Mouse (Mus musculus) MEL-GATA-1-ER (cell line): ENCODE results near the gene Tmem92.
A peak's percentile ranks its signal among the peaks of the same experiment; 100 is the strongest.
"Not testable (repeated sequence)": the region's sequence is repeated elsewhere in the genome, so short reads cannot be mapped to it uniquely, and the experiment has no call there.

Experiments
- DNase-seq: peaks from one replicate; pipeline ENCODE4 v3.0.0-alpha.2; 2012; ENCODE audit warnings: low read depth; ENCODE audit errors: extremely low read depth

Gene Tmem92

DNA sequence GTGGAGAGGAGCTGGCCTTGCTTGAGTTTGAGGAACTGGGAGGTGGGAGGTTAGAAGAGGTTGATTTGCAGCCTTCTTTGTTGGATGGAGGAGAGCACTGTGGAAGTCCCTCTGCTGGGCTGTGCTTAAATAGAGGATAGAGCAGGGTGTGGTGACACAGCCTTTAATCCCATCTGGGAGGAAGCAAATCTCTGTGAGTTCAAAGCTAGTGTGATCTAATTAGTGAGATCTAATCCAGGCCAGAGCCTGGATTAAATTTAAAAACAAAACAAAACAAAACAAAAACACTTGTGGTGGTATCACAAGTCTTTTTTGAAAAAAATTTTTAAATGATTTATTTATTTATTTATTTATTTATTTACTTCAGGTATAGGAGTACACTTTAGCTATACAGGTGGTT, at the start of gene Tmem92:
TSS of gene Tmem92 (minus strand) at position 101 of the 400 bp plus-strand sequence.
- DNase-seq: no peak

DNA sequence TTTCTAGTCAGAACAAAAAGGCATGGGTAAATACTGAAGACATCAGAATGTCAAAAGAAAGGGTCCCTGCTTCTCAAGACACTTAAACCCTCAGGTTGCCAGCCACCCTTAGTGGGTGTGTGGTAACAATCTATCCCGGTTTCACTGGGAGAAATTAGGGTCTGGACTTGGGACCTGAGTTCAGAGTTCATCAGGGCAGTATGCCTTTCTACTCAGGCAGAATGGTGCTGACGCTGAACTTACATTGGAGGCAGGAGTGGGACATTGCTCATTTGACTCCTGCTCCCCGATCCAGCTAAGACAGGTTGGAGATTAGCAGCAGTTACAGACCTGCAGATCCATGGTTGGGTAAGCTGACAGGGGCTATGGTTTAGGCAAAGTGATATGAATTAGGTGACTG, 46.5 kb upstream of the Tmem92 start:
- DNase-seq: no peak

DNA sequence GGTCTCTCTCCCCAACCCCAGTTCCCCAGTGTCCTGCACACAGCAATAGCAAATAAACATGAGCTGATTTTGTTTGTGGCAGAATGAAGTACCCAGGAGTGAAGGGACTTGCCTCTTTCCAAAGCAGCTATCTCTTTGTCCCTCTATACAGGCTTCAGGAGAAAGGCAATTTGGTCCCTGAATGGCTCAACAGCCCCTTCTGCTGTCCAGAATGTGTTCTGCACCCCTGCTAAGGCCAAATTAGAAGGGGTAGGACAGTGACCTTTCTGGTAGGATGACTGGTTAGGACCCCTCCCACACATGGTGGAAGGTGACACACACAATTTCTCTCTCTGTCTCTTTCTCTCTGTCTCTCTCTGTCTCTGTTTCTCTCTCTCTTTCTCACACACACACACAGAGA, 36.9 kb upstream of the Tmem92 start:
- DNase-seq: not testable (repeated sequence)

DNA sequence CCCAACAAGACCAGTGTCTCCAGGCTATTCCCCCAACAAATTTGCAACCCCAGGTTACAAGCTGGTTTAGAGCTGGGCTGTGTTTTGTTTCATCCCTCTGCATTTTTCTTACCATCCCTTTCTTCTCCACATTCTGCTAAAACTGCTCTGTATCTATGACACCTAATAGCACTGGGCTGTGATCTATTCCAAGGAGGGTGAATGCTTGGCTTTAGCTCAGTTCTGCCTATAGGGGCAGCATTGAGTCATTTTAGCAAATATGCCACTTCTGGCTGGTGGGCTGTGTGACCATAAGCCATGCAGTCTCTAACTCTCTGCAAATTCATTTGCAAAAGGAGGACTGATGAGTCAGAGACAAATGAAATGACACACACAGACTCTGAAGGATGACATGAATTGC, 36.4 kb upstream of the Tmem92 start:
- not testable (repeated sequence) for DNase-seq

DNA sequence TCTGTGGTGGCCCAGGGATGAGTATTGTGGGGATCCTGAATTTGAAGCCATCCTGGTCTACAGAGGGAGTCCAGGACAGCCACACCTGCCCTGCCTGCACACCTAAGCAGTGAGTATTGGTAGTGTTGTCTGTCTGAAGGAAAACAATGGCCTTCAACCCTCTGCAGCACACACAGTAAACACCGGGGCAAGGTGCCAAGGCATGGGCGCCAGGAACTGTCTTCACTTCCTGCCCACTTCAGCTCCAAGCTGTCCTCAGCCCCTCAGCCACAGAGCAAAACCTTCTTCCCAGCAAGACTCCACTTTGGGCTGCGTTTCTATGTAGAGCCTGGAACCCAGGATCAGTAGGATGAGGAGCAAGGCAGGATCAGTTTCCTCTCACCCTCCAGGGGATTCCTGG, 29.0 kb upstream of the Tmem92 start:
- DNase-seq: not testable (repeated sequence)

DNA sequence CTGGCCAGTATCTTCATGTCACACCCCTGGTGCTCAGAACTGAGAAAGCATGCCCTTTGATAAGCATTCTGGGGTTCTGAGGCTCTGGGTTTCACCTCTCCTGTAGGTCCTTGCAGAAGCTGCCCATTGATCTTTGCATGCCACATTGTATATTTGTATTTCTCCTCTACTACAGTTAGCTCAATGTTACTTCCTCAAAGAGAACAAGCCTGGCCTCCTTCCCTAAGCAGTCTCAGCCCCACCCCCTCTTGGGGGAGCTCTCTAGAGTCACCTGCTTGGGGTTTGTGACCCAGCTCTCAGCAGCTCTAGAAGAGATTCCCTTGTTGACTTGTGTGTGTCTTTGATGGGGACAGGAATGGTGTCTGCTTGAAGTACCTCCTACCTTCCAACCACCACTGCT, 9.2 kb upstream of the Tmem92 start:
- no peak for DNase-seq

DNA sequence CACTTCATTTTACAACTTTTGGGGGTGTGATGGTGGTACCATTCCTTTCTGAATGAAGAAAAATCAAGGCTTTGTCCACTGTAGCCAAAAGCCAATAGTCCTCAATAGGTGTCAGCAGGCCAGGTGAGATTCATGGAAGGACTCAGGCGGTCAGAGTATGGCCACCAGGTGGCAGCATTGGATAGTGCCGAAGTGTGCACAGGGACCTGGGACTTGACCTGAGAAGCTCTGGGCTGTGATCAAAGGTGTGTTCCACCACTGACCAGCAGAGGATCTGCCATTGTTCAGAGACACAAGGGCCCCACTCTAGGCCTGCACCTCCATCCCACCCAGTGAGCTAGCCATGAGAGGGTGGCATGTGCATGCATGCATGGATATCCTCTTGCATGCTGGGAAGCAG, 2.7 kb upstream of the Tmem92 start:
- no peak for DNase-seq

DNA sequence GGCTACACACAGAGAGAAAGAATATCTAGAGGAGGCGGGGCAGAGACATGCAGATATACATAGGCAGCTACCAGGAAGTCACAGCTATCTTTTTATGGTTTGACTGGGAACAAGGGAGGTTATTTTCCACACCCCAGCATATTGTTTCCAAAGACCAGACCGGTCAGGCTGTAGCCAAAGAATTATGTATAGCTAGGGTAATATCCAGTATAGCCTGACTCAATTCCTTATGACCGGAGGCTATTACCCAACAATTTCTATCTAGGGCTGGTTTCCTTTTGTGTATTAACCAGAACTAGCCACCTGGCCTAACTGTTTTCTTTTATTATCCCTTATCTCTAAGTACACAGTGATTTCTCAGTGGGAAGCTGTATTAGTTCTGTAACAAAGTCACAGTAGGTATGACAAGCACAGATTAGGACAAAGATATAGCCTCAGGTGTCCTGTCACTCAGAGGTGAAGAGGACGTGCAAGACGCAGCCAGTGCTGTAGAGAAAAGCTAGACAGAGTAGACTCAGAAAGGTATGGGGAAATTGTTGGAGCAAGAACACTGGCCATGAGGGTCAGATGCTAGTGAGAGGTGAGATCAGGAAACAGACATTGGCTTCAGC, 7.5 kb downstream of the Tmem92 start:
- no peak for DNase-seq

DNA sequence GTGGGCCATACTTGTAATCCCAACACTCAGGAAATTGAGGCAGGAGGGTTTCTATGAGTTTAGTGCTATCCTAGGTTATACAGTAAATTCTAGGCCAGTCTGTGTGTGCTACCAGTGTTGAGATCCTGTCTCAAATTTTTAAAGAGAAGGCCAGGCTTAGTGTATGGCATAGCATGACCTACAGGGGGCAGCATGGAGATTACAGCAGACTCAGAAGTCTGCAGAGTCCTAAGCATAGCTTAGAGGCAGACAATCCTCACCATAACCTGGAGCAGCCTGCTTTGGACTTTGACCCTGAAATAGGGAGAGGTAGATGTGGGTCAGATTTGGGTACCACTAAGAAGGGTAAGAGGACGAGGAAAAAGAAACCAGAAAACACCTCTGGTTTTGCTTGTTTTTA, 8.7 kb downstream of the Tmem92 start:
- DNase-seq: no peak

DNA sequence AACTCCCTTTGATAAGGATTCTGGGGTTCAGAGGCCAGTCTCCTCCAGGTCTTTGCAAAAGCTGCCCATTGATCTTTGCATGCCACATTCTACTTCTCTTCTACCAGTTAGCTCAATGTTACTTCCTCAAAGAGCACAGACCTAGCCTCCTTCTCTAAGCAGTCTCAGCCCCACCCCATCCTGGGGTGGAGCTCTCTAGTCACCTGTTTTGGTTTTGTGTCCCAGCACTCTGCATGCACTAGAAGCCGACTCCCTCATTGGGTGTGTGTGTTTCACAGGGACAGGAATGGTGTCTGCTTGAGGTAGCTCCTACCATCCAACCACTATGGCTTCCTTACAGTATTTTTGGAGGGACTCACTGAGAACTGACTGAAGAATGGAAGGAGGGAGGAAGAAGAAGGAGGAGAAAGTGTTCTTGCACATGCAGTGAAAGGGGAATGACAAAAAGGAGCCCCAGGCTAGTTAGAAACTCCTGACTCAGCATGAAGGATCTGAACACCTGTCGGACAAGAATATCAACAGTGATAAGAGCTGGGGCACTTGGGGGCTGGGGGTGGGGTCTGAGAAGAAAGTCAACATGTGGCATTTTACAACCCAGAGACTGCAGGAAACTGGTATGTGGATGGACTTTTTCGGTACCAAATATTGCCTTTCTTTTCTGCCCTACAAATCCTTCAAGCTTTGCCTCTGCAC, 10.0 kb downstream of the Tmem92 start:
- no peak for DNase-seq

DNA sequence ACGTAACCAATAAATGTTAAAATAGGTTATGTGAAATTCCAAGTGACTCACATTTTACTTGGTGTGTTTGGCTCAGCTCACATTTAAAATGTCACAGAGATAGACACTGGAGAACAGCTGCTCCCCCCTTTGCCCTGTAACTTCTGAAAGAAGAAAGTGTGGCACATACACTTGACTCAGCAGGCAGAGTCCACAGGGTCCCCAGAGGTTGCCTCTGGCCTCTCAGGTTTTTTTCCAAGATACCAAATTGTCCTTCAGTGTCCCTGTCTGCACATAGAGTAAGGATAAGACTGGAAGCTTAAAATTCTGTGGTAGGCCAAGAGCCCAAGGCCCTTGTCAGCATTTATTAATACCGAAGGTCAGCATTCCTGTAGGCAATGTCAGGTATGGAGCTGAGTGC, 15.3 kb downstream of the Tmem92 start:
- DNase-seq: no peak

DNA sequence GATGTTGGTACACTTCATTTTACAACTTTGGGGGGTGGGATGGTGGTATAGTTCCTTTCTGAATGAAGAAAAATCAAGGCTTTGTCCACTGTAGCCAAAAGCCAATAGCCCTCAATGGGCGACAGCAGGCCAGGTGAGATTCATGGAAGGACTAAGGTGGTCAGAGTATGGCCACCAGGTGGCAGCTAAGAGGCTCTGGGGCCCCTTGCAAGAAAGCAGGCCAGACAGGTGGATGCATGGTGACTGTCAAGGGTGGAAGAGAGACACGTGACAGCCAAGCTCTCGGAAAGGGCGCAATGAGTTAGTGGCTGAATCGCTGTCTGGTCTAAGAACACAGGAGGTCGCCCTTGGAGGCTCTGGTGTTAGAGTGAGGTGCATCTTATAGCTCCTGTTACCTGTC, 19.7 kb downstream of the Tmem92 start:
- no peak for DNase-seq

DNA sequence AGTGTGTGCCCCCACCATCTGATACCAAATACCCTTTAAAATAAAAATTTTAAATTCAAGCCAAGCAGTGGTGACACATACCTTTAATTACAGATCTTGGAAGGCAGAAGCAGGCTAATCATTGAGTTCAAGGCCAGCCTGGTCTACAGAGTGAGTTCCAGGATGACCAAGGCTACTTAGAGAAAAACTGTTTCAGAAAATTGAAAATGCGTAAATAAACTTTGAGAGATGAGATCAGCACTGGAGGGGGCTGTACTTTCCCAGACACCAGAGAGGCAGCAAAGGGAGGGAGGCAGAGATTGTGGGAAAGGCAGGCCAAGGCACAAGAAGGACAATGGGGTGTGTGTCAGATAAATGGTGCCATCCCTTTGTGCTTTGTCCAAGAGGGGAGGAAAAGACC, 20.2 kb downstream of the Tmem92 start:
- DNase-seq: no peak

DNA sequence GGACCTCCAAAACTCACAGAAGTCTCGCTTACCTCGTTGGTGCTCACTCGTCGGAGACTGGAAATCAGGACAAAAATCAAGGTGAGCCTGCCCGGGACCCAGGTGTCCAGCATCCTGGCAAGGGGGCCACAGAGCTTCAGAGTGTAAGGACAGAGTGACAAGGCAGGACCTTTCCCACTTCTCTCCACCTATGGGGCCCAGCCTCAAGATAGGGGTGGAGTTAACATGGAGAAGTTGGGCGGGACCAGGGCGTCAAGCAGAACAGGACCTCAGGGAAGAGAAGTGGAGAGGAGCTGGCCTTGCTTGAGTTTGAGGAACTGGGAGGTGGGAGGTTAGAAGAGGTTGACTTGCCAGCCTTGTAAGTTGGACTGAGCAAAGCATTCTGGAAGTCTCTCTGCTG, 21.7 kb downstream of the Tmem92 start:
- DNase-seq: no peak

DNA sequence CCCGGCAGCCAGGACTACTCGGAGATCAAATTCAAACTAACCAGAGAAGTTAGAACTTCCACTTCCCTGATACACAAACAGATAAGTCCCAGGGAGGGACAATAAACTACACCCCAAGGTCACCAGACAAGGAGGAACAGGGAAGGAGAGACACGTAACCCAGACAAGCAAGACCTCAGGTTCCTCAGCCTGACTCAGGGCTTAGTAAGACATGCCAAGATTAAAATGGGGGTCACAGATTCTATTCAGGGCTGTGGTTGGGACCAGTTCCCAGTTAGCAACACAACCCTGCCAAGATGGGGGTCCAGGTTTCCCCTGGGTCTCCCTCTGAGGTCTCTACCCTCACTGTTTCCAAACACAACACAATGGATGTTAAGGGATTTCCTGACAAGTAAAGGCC, 22.1 kb downstream of the Tmem92 start:
- DNase-seq: no peak

DNA sequence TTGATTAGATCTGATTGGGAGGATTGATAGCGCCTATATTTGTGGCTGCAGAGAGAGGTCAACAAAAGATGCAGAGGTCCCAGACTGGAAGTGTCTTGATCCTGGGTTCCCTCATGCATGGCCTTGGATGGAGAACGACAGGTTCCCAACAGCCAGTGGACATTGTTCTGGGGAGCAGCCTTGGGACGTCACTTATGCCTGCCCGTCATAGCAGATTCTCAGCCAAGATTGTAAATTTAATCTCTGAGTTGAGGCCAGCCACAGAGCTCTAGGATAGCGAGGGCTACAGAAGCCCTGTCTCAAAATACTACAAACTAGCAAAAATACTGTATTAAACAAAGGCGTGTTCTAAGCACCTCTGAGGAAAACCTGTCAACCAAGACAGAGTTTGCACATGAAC, 22.6 kb downstream of the Tmem92 start:
- DNase-seq: no peak

DNA sequence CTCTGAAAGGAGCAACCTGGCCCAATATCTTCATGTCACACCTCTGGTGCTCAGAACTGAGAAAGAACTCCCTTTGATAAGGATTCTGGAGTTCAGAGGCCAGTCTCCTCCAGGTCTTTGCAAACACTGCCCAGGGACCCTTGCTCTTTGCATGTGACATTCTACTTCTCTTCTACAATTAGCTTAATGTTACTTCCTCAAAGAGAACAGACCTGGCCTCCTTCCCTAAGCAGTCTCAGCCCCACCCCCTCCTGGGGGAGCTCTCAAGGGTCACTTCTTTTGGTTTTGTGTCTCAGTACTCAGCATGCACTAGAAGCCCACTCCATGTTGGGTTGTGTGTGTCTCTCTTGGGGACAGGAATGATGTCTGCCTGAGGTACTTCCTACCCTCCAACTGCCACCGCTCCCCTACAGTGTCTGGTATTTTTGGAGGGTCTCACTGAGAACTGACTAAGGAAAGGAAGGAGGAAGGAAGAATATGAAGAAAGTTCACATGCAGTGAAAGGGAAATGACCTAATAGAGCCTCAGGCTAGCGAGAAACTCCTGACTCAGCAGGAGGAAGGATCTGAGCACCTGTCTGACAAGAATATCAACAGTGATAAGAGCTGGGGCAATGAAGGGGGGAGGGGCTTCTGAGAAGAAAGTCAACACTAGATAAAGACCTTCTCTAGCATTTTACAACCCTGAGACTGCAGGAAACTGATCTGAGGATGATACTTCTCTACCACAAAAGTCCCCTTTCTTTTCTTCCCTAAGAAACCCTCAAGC, 29.4 kb downstream of the Tmem92 start:
- DNase-seq: no peak

DNA sequence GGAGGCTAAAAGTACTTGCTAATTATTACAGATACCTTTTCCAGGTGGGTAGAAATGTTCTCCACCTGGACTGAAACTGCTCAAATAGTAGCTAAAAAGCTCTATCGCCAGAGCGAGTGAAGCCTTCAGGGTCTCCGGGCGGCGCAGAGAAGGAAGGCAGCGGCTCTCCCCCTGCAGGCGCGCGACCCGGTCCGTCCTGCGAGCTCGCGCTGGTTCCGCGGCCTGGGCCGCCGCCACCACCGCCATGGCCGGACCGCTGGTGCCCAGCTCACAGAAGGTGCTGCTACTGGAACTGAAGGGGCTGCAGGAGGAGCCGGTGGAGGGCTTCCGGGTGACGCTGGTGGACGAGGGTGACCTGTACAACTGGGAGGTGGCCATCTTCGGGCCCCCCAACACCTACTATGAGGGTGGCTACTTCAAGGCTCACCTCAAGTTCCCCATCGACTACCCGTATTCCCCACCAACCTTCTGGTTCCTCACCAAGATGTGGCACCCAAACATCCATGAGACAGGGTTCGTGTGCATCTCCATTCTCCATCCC, 40.7 kb downstream of the Tmem92 start, which contains the start of gene Cdc34b:
TSS of gene Cdc34b (plus strand) at position 51 of the 541 bp plus-strand sequence.
- DNase-seq: no peak

DNA sequence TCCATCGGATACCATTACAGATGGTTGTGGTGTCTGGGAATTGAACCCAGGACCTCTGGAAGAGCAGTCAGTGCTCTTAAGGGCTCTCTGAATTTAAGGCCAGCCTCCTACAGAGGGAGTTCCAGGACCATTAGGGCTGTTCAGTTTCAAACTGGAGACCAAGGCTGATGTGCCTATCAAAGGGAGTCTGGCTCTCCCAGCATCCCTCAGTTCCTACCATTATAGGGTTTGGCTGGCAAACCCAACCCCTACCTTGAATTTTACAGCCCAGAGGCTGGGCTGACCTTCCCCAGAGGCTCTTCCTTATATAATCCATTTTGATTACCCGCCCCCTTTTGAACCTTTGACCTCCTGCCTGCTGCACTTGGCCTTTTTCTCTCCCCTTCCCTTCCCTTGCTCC, 46.8 kb downstream of the Tmem92 start:
- DNase-seq: no peak

DNA sequence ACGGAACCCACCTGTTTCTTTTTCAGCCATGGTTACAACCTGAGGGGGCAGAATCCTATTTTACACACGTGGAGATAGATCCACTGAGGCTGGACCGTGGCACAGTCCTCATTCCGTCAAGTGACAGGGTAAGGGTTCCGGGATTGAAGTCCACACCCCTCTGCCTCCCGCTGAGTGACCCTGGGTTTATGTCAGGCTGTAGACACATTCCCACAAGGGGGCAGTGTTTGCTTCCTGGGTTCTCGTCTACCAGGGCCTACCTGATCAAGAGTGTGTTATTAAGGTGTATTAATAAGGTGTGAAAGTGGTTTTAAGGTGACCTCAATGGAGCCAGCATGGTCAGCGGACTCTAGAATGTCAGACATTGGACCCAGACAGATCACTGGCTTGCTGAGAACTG, 49.7 kb downstream of the Tmem92 start:
- DNase-seq: peak; percentile 26

DNA sequence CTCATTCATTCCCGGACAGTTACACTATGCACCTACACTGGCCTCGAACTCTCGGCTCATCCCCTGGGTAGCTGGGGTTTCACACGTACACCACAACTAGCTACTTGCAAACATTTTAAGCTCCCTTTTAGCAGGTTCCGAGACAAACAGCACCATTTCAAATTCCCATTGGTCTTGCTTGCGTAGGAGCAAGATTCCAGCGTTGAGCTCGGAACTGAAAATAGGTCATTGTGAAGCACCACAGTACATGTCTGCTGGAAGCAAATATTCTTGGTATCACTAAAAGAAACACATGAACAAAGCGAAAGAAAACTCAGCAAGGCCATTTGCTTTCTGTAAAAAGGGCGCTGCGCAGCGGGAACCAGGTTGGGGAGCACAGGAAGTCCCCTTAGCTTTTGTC, 51.3 kb downstream of the Tmem92 start:
- DNase-seq: no peak

DNA sequence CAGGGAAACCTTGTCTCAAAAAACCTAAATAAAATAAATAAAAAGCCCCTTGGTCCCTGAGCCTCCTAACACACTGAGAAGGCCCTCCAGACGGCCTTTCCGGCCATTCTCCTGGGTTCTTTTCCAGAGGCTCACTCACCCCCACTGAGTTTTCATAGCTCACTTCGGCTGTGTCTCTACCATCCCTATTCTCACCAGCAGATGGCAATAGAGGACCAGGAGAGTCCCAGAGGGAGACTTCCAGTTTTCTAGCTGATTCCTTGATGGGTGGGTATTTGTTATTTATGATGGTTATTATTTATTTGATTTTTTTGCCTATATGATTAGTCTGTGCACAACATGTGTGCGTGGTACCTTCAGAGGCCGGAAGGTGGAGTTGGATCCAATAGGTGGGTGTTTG, 52.2 kb downstream of the Tmem92 start:
- peak; percentile 28 for DNase-seq
